Mouse (Mus musculus): Measurements from ENCODE around the gene Adam29. TPM values are rescaled to one million over a fixed set of nuclear protein-coding genes. Genes with fewer than 3 reads are reported as not detected.

The Adam29 gene
- total RNA-seq (2014; rRNA removed) (not detected in 2 replicates), polyA plus RNA-seq (2012; rRNA removed) (not detected in 2 replicates)

- Histone ChIP-seq H3K79me2 (ENCODE audit: control insufficient read depth, insufficient read depth, low read length) (no peaks in the 10 kb centered on the region), H3K4me1 (ENCODE audit: control insufficient read depth, insufficient read depth, low read length) (no peaks in the 10 kb centered on the region), H3K27me3 (ENCODE audit: control insufficient read depth, insufficient read depth, low read length) (no peaks in the 10 kb centered on the region), H3K4me3 (ENCODE audit: insufficient read depth, low read depth, low read length) (no peak within 1 kb of the TSS), H3K27ac (replicated peaks; ENCODE audit: insufficient read depth, low read depth, low read length) (no peak within 1 kb of the TSS), H3K36me3 (ENCODE audit: control insufficient read depth, insufficient read depth, low read length) (no peaks in the 10 kb centered on the region), H3K9ac (ENCODE audit: low read depth, low read length) (no peak within 1 kb of the TSS)
- TF ChIP-seq POLR2A (IDR thresholded peaks at IDR 0.05; ENCODE audit: extremely low read depth, insufficient read depth, low read length) (no peak), CTCF (IDR thresholded peaks at IDR 0.05; ENCODE audit: low read depth, low read length) (no peak)
- 62% methylated on average over 1 of the region's 1 CpGs for WGBS
- DNase-seq (ENCODE audit: extremely low read depth, low read depth, low spot score), result no peak
These were observed at the start of gene Adam29 for GRCm38 (mm10) chr8:55906848-55907247. Adam29 (minus strand) TSS chr8:55906948.

- Histone ChIP-seq H3K27me3 (ENCODE audit: control insufficient read depth, insufficient read depth, low read length) (no peaks in the 10 kb centered on the region), H3K36me3 (ENCODE audit: control insufficient read depth, insufficient read depth, low read length) (no peaks in the 10 kb centered on the region), H3K4me3 (ENCODE audit: insufficient read depth, low read depth, low read length) (no peak overlapping the region), H3K79me2 (ENCODE audit: control insufficient read depth, insufficient read depth, low read length) (no peaks in the 10 kb centered on the region), H3K27ac (replicated peaks; ENCODE audit: insufficient read depth, low read depth, low read length) (no peak overlapping the region), H3K9ac (ENCODE audit: low read depth, low read length) (no peak overlapping the region), H3K4me1 (ENCODE audit: control insufficient read depth, insufficient read depth, low read length) (no peaks in the 10 kb centered on the region)
- no peak for DNase-seq (ENCODE audit: extremely low read depth, low read depth, low spot score)
- 2% methylated on average over 8 of the region's 8 CpGs for WGBS
- TF ChIP-seq CTCF (IDR thresholded peaks at IDR 0.05; ENCODE audit: low read depth, low read length) (no peak), POLR2A (IDR thresholded peaks at IDR 0.05; ENCODE audit: extremely low read depth, insufficient read depth, low read length) (no peak)
These were observed 33.8 kb upstream of the Adam29 start for GRCm38 (mm10) chr8:55940526-55940880.

- Histone ChIP-seq H3K4me3 (ENCODE audit: insufficient read depth, low read depth, low read length) (no peak within 1 kb of the TSS), H3K27me3 (ENCODE audit: control insufficient read depth, insufficient read depth, low read length) (no peaks in the 10 kb centered on the region), H3K36me3 (ENCODE audit: control insufficient read depth, insufficient read depth, low read length) (no peaks in the 10 kb centered on the region), H3K4me1 (ENCODE audit: control insufficient read depth, insufficient read depth, low read length) (no peaks in the 10 kb centered on the region), H3K79me2 (ENCODE audit: control insufficient read depth, insufficient read depth, low read length) (no peaks in the 10 kb centered on the region), H3K9ac (ENCODE audit: low read depth, low read length) (no peak within 1 kb of the TSS), H3K27ac (replicated peaks; ENCODE audit: insufficient read depth, low read depth, low read length) (no peak within 1 kb of the TSS)
- 15% methylated on average over 11 of the region's 11 CpGs for WGBS
- TF ChIP-seq POLR2A (IDR thresholded peaks at IDR 0.05; ENCODE audit: extremely low read depth, insufficient read depth, low read length) (no peak), CTCF (IDR thresholded peaks at IDR 0.05; ENCODE audit: low read depth, low read length) (no peak)
- no peak for DNase-seq (ENCODE audit: extremely low read depth, low read depth, low spot score)
These were observed 33.2 kb upstream of the Adam29 start, which contains the start of gene Glra3 for GRCm38 (mm10) chr8:55939870-55940525. Glra3 (plus strand) TSS chr8:55940460.

Other genes with a start within 250 kb of the Adam29 start
- gene Glra3, start 33.5 kb upstream of the Adam29 start, total RNA-seq (2014; rRNA removed), result under 0.01 TPM in 1 of 2 replicates, not detected in the other
- not detected in 2 replicates for gene Glra3, start 33.5 kb upstream of the Adam29 start, polyA plus RNA-seq (2012; rRNA removed)